Mouse (Mus musculus) spleen, postnatal 36 days (tissue): ENCODE data around the gene Dnajb13.
"Not testable (repeated sequence)": the region's sequence is repeated elsewhere in the genome, so short reads cannot be mapped to it uniquely, and the experiment has no call there.

ENCODE experiments used
- DNase-seq, 2 experiments: peaks; one replicate each; pipeline ENCODE4 v3.0.0; 2022; ENCODE audit warnings: low spot score in 2 of 2, mixed read lengths in 1 of 2

The Dnajb13 gene

GRCm38 (mm10) chr7:100488474-100489048 lies 26.2 kb downstream of the Dnajb13 start:
- no peak for DNase-seq

- DNase-seq: no peak
Measured at GRCm38 (mm10) chr7:100487301-100487700, 27.5 kb downstream of the Dnajb13 start.

GRCm38 (mm10) chr7:100484493-100484892 lies 30.3 kb downstream of the Dnajb13 start:
- no peak for DNase-seq

GRCm38 (mm10) chr7:100482046-100482445 lies 32.7 kb downstream of the Dnajb13 start:
- DNase-seq: not testable (repeated sequence)

- DNase-seq: no peak
Measured at GRCm38 (mm10) chr7:100480175-100480574, 34.6 kb downstream of the Dnajb13 start.

GRCm38 (mm10) chr7:100479823-100480164 lies 35.0 kb downstream of the Dnajb13 start:
- DNase-seq: no peak

GRCm38 (mm10) chr7:100479100-100479822 lies 35.5 kb downstream of the Dnajb13 start:
- no peak for DNase-seq

GRCm38 (mm10) chr7:100474680-100475079 lies 40.1 kb downstream of the Dnajb13 start:
- no peak for DNase-seq

- no peak for DNase-seq
Measured at GRCm38 (mm10) chr7:100473846-100474454, 40.8 kb downstream of the Dnajb13 start.

- no peak for DNase-seq
Measured at GRCm38 (mm10) chr7:100472777-100473176, 42.0 kb downstream of the Dnajb13 start, which contains the start of gene Ucp3. TSS of gene Ucp3 (plus strand) at chr7:100472990.

GRCm38 (mm10) chr7:100471407-100471797 lies 43.4 kb downstream of the Dnajb13 start:
- DNase-seq: no peak

- no peak for DNase-seq
Measured at GRCm38 (mm10) chr7:100470796-100471406, 43.9 kb downstream of the Dnajb13 start.

GRCm38 (mm10) chr7:100469502-100469901 lies 45.3 kb downstream of the Dnajb13 start:
- no peak for DNase-seq

GRCm38 (mm10) chr7:100468761-100469160 lies 46.0 kb downstream of the Dnajb13 start:
- DNase-seq: no peak

- DNase-seq: peak; percentile 71 to 88
Measured at GRCm38 (mm10) chr7:100466781-100467510, 47.8 kb downstream of the Dnajb13 start.

- peak; percentile 55 to 71 for DNase-seq
Measured at GRCm38 (mm10) chr7:100465656-100466309, 49.0 kb downstream of the Dnajb13 start.

GRCm38 (mm10) chr7:100465248-100465647 lies 49.5 kb downstream of the Dnajb13 start:
- no peak for DNase-seq

GRCm38 (mm10) chr7:100464248-100464647 lies 50.5 kb downstream of the Dnajb13 start:
- no peak for DNase-seq

GRCm38 (mm10) chr7:100463757-100464156 lies 51.0 kb downstream of the Dnajb13 start:
- no peak for DNase-seq

GRCm38 (mm10) chr7:100463194-100463593 lies 51.6 kb downstream of the Dnajb13 start:
- peak; percentile 58 to 73 for DNase-seq

- peak; percentile 44 to 58 for DNase-seq
Measured at GRCm38 (mm10) chr7:100461621-100462151, 53.1 kb downstream of the Dnajb13 start.
